Mouse (Mus musculus) stomach, adult 2 months (tissue): Measurements from ENCODE around the gene Pou2f2. TPM values are rescaled to one million over a fixed set of nuclear protein-coding genes. Genes with fewer than 3 reads are reported as not detected.

ENCODE experiments used
- polyA plus RNA-seq: library from polyadenylated mRNA; depleted of rRNA; stranded (reverse); fragments of >200 nt; gene quantifications from 2 replicates; pipeline ENCODE4 v1.2.3, GENCODE M21; 2012; rRNA removed

The Pou2f2 gene
- 0.43 and 0.74 TPM in 2 replicates for polyA plus RNA-seq

GRCm38 (mm10) chr7:25179606-25180161 is at the start of gene Pou2f2:
Gene Pou2f2, minus strand, starts transcription at chr7:25179726.

GRCm38 (mm10) chr7:25221102-25221883 is 41.8 kb upstream of the Pou2f2 start, which contains the start of gene Zfp526:
Gene Zfp526, plus strand, starts transcription at chr7:25221425.

GRCm38 (mm10) chr7:25220457-25221101 is 41.1 kb upstream of the Pou2f2 start, which contains the start of gene Dedd2:
Gene Dedd2, minus strand, starts transcription at chr7:25220615.

GRCm38 (mm10) chr7:25071979-25072715 is 107.4 kb downstream of the Pou2f2 start, which contains the start of the genes Grik5 and Zfp574:
Gene Grik5, minus strand, starts transcription at chr7:25072346.
Gene Zfp574, plus strand, starts transcription at chr7:25072567.

Other genes with a start within 250 kb of the Pou2f2 start
- gene Gm4881, start 235.2 kb downstream of the Pou2f2 start, polyA plus RNA-seq, result not detected in 2 replicates
- 348 and 466 TPM in 2 replicates for gene Rabac1, start 207.0 kb downstream of the Pou2f2 start, polyA plus RNA-seq
- 0.75 and 1.8 TPM in 2 replicates for gene Atp1a3, start 173.8 kb downstream of the Pou2f2 start, polyA plus RNA-seq
- gene Grik5, start 107.4 kb downstream of the Pou2f2 start, polyA plus RNA-seq, result 20.0 and 23.3 TPM in 2 replicates
- gene Zfp574, start 107.2 kb downstream of the Pou2f2 start, polyA plus RNA-seq, result 22.3 and 26.9 TPM in 2 replicates
- gene Dedd2, start 40.9 kb upstream of the Pou2f2 start, polyA plus RNA-seq, result 36.0 and 52.0 TPM in 2 replicates
- gene Zfp526, start 41.7 kb upstream of the Pou2f2 start, polyA plus RNA-seq, result 4.5 and 5.4 TPM in 2 replicates
- 56.6 and 57.3 TPM in 2 replicates for gene Gsk3a, start 58.1 kb upstream of the Pou2f2 start, polyA plus RNA-seq
- gene Erf, start 71.0 kb upstream of the Pou2f2 start, polyA plus RNA-seq, result 24.7 and 28.1 TPM in 2 replicates
- 34.1 and 42.6 TPM in 2 replicates for gene Cic, start 88.0 kb upstream of the Pou2f2 start, polyA plus RNA-seq
- 83.7 and 97.6 TPM in 2 replicates for gene Pafah1b3, start 118.3 kb upstream of the Pou2f2 start, polyA plus RNA-seq
- not detected in 2 replicates for gene Prr19, start 121.7 kb upstream of the Pou2f2 start, polyA plus RNA-seq
- 0.70 and 1.0 TPM in 2 replicates for gene Tmem145, start 126.4 kb upstream of the Pou2f2 start, polyA plus RNA-seq
- gene Megf8, start 137.4 kb upstream of the Pou2f2 start, polyA plus RNA-seq, result 17.0 and 17.9 TPM in 2 replicates
- gene Cnfn, start 190.0 kb upstream of the Pou2f2 start, polyA plus RNA-seq, result 2,206 and 4,043 TPM in 2 replicates
- gene Lipe, start 219.0 kb upstream of the Pou2f2 start, polyA plus RNA-seq, result 26.7 and 31.7 TPM in 2 replicates
- gene Cxcl17, start 233.2 kb upstream of the Pou2f2 start, polyA plus RNA-seq, result 73.0 and 75.1 TPM in 2 replicates